Mouse (Mus musculus) CD4-positive naive resting alpha-beta T cell, adult 76 days (primary cell): ENCODE measurements around the gene Traf2. TPM values are rescaled to one million over a fixed set of nuclear protein-coding genes. Genes with fewer than 3 reads are reported as not detected.

Experiments used
- total RNA-seq: library from RNA; stranded (reverse); gene quantifications from one replicate; pipeline ENCODE4 v1.2.4, GENCODE M21; 2023

Gene Traf2
- 35.1 TPM for total RNA-seq

GRCm38 (mm10) chr2:25546811-25547491 is at the start of gene Traf2:
Gene Traf2 (minus strand): TSS chr2:25546940.

GRCm38 (mm10) chr2:25581294-25581864 is 34.6 kb upstream of the Traf2 start, which contains the start of gene Ajm1:
Gene Ajm1 (minus strand): TSS chr2:25581757.

GRCm38 (mm10) chr2:25574579-25575431 is 28.1 kb upstream of the Traf2 start, which contains the start of the genes Mamdc4 and Phpt1:
Gene Mamdc4 (minus strand): TSS chr2:25574845.
Gene Phpt1 (minus strand): TSS chr2:25575224.

GRCm38 (mm10) chr2:25557221-25557963 is 10.7 kb upstream of the Traf2 start, which contains the start of gene Edf1:
Gene Edf1 (plus strand): TSS chr2:25557847.

GRCm38 (mm10) chr2:25501593-25502486 is 44.9 kb downstream of the Traf2 start, which contains the start of gene C8g:
Gene C8g (minus strand): TSS chr2:25501719.

GRCm38 (mm10) chr2:25500576-25501405 is 45.9 kb downstream of the Traf2 start, which contains the start of gene Fbxw5:
Gene Fbxw5 (plus strand): TSS chr2:25500750.

GRCm38 (mm10) chr2:25493476-25493961 is 53.2 kb downstream of the Traf2 start, which contains the start of gene Lcn12:
Gene Lcn12 (minus strand): TSS chr2:25493911.

GRCm38 (mm10) chr2:25469969-25470368 is 76.8 kb downstream of the Traf2 start, which contains the start of gene Ptgds:
Gene Ptgds (minus strand): TSS chr2:25470046.

Other genes with a start within 250 kb of the Traf2 start
- not detected for gene Grin1, start 227.8 kb downstream of the Traf2 start, total RNA-seq
- 44.3 TPM for gene Man1b1, start 214.6 kb downstream of the Traf2 start, total RNA-seq
- 16.8 TPM for gene Dpp7, start 190.6 kb downstream of the Traf2 start, total RNA-seq
- gene Uap1l1, start 181.3 kb downstream of the Traf2 start, total RNA-seq: 5.7 TPM
- 1.1 TPM for gene Sapcd2, start 174.6 kb downstream of the Traf2 start, total RNA-seq
- not detected for gene Entpd2, start 151.1 kb downstream of the Traf2 start, total RNA-seq
- 2.2 TPM for gene Npdc1, start 147.6 kb downstream of the Traf2 start, total RNA-seq
- 0.67 TPM for gene Fut7, start 123.7 kb downstream of the Traf2 start, total RNA-seq
- 67.3 TPM for gene Abca2, start 118.2 kb downstream of the Traf2 start, total RNA-seq
- gene Clic3, start 90.1 kb downstream of the Traf2 start, total RNA-seq: not detected
- 74.0 TPM for gene Paxx, start 85.8 kb downstream of the Traf2 start, total RNA-seq
- gene Ptgds, start 76.9 kb downstream of the Traf2 start, total RNA-seq: not detected
- gene Lcn12, start 53.0 kb downstream of the Traf2 start, total RNA-seq: not detected
- 61.4 TPM for gene Fbxw5, start 46.2 kb downstream of the Traf2 start, total RNA-seq
- gene C8g, start 45.2 kb downstream of the Traf2 start, total RNA-seq: 0.50 TPM
- 98.0 TPM for gene Edf1, start 10.9 kb upstream of the Traf2 start, total RNA-seq
- gene Mamdc4, start 27.9 kb upstream of the Traf2 start, total RNA-seq: 2.7 TPM
- 25.7 TPM for gene Phpt1, start 28.3 kb upstream of the Traf2 start, total RNA-seq
- 0.38 TPM for gene Ajm1, start 34.8 kb upstream of the Traf2 start, total RNA-seq
- 100 TPM for gene Rabl6, start 61.6 kb upstream of the Traf2 start, total RNA-seq
- gene Ccdc183, start 70.7 kb upstream of the Traf2 start, total RNA-seq: not detected
- gene Tmem141, start 75.1 kb upstream of the Traf2 start, total RNA-seq: 0.79 TPM
- 7.5 TPM for gene Fcna, start 81.1 kb upstream of the Traf2 start, total RNA-seq
- gene Lcn8, start 106.2 kb upstream of the Traf2 start, total RNA-seq: not detected
- not detected for gene Lcn5, start 111.0 kb upstream of the Traf2 start, total RNA-seq
- not detected for gene Lcn6, start 129.8 kb upstream of the Traf2 start, total RNA-seq
- not detected for gene Lcn10, start 135.8 kb upstream of the Traf2 start, total RNA-seq
- not detected for gene Obp2a, start 153.1 kb upstream of the Traf2 start, total RNA-seq
- gene Bmyc, start 159.8 kb upstream of the Traf2 start, total RNA-seq: 15.2 TPM
- gene Obp2b, start 190.1 kb upstream of the Traf2 start, total RNA-seq: not detected
- gene Lcn3, start 218.6 kb upstream of the Traf2 start, total RNA-seq: not detected
- not detected for gene Lcn11, start 230.1 kb upstream of the Traf2 start, total RNA-seq
- gene Gm13539, start 235.3 kb upstream of the Traf2 start, total RNA-seq: not detected